Mouse (Mus musculus) layer of hippocampus, adult 11-12 months (tissue): ENCODE measurements around the gene Tiam2.
A peak's percentile ranks its signal among the peaks of the same experiment; 100 is the strongest.

ENCODE experiments used
- DNase-seq: peaks from one replicate; pipeline ENCODE4 v3.0.0; 2022; ENCODE audit warnings: low spot score

Tiam2 gene

DNA sequence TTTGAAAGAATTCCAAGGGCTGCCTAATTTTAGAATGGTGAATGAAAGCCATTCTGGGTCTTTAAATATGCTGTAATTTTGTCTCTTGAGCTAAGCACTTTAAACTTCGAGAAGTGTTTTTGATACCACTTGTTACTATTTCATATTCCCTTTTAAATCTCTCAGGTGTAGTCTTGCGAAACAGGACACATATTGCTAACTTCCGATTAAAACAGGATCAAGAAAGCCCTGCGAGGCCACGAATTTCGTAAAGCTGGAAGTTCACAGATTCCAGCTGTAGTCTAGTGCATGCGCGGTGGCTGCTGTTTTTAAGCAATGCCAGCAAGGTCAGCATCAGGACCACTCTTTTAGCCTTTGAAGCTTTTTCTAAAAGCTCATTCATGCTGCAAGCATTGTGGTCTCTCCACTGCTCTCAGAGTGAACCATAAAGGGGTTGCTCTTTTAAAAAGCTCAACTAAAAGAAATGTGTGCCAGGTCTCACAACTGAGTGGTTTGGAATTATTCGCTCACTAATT lies 232.0 kb downstream of the Tiam2 start:
- DNase-seq: no peak

DNA sequence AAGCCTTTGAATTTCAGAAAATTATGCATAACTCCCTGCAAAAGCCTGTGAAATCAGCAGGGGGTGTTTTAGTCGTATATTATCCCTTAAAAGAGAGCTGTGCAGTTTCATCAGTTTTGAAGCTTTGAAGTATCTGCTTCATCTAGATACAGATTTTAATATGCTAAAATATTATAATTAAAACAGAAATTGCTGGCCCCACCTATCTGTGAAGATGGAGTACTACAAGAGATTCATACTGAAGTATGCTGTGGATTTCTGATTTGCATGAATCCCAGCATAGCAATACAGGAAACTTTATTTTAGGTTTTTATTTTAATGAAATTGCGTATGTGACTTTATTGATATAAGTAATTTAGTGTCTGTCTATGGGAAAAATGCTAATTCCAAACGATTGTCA lies 234.2 kb downstream of the Tiam2 start:
- no peak for DNase-seq

DNA sequence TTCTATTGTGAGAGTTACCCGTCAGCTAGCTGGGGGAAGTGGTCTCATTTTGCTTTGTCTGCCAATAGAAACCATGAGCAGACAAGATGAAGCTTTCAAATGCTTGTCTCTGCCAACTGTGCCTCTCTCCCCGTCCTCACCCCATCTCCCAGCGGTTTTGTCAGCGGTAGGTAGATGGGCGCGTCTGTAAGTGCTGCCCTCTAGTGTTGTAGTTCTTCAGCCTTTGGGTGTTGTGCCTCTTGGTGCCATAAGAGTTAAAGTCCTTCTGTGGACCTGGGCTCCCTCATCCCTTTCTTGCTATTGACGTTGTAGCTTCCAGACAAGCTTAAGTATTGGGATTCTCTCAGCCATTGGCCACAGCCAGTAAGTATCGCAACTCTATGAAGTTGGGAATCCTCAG lies 236.0 kb downstream of the Tiam2 start:
- DNase-seq: no peak

DNA sequence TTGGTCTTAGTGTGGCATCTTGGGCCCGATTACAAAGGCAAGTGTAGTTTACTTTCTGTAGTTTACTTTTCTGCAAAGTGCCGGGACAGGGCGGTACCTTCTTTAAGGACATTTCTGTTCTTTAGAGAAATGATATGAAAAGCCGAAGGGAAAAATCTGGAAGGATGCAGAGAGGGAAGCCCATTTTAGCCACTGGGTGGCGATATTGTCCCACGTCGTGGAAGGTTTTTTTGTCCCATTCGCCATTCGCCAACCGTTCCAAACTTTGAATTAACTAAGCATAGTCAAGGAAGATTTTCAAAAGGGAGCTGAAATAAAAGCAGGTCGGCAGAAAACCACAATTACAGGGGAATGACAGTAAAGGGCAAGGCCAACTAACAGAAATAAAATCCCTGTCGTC lies 244.5 kb downstream of the Tiam2 start:
- DNase-seq: peak; percentile 72
